Mouse (Mus musculus) layer of hippocampus, postnatal 10 days (tissue): ENCODE results near the gene Ints11. TPM values are rescaled to one million over a fixed set of nuclear protein-coding genes. Genes with fewer than 3 reads are reported as not detected.

ENCODE experiments used
- DNase-seq, 2 experiments: peaks; one replicate each; pipeline ENCODE4 v3.0.0; 2021; ENCODE audit warnings: low spot score in 2 of 2
- total RNA-seq, 2 experiments: library from RNA; stranded (reverse); gene quantifications; 2 replicates each; pipeline ENCODE4 v1.2.3; 2021

Ints11 gene
- total RNA-seq, 2 experiments from 2014 or later: 35.9 to 41.0 TPM

DNA sequence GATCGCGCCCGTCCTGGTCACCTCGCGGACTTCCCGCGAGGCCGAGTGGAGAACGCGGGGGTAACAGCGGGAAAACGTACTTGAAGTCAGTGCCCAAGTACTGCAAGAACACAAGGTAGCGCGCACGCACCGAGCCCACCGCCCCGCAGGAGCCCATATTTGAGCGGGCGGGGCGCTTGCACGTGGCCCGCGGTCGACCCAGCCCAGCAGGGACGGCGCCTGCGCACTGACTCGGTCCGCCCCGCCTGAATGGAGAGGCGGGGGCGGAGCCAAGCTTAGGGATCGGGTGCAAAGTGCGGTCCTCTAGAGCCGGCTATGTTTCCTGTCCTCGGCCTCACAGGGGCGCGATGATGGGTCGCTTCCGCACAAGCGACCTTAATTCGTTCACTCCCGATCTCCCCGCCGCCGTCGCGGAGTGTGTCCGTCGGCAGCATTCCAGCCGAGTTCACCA is 22.2 kb downstream of the Ints11 start, which contains the start of the genes Pusl1 and Acap3:
TSS of gene Pusl1 (minus strand) at position 231 of the 451 bp plus-strand sequence.
TSS of gene Acap3 (plus strand) at position 272 of the 451 bp plus-strand sequence.
- DNase-seq: peak; percentile 97 to 99

DNA sequence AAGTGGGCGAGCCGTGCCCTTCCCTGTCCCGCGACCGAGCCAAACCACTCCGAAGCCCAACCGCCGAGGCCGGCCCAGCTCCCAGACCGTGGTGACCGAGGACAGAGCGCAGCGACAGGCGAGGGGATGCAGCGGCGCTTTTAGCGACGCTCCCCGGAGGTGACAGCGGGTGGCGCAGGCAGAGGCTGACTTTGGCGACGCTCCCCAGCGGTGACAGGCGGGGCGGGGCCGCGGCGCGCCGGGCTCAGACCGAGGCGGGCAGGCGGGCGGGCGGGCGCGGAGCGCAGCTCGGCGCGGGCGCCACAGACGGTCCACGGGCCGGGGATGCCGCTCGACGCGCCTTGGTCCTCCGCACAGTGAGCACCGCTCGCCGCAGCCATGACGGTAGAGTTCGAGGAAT is 22.7 kb downstream of the Ints11 start:
- peak; percentile 80 to 89 for DNase-seq

DNA sequence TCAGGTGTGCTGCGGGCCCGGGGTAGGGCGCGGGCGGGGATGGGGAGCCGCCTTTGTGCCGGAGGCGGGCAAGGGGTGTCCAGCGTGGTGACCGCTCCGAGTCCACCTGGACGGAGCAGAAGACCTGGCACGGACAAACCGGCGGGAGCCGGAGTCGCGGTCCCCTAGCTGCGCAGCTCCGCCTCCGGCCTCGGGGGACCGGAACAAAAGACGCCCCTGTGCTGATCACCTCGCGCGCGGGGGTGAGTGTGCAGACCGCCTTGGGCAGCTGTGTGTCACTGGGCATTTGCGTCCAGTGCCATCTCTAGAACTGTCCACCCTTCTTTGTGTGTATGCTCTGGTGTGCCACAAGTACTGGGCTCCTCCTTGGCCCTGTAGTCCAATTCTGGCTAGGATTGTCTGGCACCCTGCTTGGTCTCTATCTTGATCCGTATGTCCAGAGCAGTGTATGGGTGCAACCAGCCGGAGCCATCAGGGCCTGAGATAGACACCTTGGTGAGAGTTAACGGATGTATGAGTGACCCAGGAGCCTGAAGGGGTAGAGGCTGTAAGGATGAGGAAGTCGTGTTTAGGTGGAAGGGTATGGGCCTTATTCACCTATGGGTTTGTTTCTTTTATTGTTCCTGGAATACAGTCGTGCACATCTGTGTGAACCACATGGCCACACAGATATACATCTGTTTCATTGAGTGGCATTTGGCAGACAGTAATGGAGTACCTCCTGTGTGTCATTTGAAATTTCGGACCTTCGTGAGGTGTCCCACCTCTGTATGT is 23.3 kb downstream of the Ints11 start:
- peak in 1 of 2 experiments; percentile 37 for DNase-seq

DNA sequence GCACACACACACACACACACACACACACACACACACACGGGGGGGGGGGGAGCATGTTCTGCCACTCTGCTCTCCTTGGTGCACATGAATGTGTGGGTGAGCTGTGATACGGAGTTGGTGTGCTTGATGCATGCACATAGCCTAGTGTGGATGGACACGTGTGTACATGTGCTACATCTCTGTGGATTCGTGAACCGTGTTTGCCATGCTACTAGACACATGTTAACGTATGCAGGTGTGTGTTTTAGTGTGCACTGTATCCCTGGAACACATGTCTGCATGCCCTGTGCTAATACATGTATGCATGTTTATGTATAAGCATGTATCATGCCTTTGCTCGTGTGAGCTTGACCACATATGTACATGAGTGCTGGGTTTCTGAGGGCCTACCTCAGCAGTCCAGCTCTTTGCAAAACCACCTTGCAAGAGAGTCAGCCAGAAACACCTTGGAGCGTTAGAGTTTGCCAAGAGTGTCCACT is 23.9 kb downstream of the Ints11 start:
- DNase-seq: peak in 1 of 2 experiments; percentile 9

DNA sequence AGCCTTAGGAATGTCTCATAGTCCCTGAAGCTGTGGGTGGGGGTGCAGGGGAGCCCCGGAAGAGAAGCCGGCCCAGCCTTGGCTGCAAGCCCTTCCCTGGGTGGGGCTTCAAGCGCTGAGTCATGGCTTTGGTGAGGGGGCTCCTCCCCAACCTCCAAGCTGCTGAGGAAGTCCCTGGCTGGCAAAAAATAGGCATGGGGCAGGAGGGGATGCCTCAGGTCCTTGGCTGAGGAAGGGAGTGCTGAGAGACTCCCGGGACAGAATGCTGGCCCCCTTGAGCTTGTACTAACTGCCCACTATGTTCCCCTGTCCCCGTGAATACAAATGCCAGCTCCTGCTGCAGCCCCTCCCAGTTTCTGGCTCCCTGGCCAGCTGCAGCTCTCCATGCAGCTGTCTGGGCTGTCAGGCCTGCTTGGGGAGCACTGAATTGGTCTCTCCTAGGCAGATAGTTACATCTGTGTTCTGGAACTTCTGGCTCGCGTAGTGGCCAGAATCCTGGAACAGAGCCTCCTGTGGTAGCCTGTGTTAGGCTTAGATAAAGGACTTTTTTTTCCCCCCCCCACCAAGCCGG is 25.1 kb downstream of the Ints11 start:
- peak; percentile 69 to 76 for DNase-seq

DNA sequence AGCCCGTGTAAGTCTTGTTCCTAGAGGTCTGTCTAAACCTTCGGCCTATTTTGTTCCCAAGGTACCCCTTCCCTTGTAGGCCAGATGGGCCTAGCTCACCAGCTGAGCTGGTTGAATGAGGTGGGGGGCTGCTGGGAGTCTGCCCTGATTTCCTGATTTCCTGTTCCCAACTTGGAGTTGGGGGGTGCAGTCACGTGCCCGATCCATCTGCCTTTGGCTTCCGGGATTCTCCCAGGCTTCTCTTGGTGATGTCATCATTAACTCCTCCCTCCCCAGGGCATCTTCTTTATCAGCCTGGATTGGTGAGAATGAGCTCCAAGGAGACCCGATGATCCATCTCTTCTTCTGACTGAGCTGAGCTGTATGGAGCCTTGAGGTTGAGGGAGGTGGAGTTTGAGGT is 25.9 kb downstream of the Ints11 start:
- DNase-seq: peak; percentile 82 to 85

DNA sequence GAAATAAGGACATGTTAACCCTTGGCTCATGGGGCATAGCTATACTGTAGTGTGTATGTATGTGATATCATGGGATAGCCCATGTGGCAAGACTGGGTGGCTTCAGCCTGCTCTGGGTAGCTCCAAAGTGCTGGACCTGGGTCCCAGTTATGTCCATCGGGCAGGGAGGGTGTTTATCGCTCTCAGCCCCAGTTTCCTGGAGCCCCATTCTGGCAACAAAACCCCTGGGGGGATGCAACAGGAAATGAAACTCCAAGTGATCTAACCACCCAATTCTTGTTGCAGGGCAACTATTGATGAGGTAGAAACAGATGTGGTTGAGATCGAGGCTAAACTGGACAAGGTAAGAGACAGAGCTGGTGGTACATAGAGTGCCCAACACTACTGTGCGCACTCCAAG is 26.5 kb downstream of the Ints11 start:
- DNase-seq: peak; percentile 6 to 15

DNA sequence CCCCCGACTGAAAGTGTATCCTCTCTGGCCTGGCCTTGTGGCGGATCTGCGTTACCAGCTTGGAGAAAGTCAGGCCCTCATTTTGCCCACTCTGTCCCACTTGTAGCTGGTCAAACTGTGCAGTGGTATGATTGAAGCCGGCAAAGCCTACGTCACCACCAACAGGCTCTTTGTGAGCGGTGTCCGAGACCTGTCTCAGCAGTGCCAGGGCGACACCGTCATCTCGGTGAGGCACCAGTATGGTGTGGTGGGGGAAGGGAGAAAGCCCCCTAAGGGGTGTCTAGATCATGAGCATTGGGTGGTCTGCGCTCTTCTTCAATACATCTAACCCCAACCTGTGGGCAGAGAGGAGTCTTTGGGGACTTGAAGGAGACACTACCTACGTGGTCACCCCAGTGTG is 27.1 kb downstream of the Ints11 start:
- DNase-seq: no peak

DNA sequence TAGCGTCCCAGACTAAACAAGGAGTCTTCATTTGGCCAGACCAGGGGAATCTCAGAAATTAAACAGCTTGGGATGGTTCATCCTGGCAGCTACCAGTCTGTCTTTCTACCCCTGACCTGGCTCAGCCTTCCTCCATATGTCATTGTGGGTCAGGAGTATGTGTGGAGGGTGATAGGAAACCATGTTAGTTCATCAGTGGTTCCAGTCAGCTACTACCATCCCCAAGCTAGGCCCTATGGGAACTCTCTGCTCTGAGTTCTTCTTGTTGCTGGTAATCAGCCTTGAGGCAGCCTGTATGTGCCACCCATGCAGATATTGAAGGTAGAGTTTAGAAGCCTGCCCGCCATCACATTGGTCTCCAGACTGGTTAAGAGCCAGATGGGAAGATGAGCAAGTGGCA is 29.0 kb downstream of the Ints11 start:
- DNase-seq: no peak

DNA sequence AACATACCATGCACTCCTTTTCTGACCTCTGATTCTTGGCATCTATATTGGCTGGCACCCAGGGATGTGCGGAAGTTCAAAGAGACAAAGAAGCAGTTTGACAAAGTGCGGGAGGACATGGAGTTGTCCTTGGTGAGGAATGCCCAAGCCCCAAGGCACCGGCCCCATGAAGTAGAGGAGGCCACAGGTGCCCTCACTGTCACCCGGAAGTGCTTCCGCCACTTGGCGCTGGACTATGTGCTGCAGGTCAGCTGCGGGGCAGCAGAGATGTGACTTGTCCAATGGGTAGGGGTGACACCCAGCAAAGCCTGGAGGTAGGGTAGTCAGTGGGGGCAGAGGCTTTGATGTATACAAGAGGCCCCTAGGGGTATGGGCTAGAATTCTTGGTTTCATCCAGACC is 30.0 kb downstream of the Ints11 start:
- DNase-seq: peak; percentile 3 to 11

DNA sequence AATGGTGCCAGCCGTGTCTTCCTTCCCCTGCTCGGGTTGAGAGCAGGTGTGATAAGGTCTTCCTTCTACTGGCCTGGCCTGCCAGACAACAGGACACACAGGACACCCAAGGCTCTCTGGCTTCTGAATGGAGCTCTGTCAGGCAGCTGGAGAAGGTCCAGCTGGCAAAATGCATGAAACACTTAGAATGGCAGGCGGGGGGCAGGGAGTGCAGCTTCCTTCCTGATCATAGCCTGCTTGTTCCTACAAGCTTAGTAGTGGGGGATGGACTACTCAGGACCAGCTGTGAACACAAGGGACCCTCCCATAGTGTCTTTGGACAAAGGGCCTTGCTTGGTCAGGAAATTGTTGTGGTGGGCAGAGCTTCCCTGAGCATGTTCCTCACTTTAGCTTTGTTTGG is 31.9 kb downstream of the Ints11 start:
- DNase-seq: peak; percentile 60 to 71

DNA sequence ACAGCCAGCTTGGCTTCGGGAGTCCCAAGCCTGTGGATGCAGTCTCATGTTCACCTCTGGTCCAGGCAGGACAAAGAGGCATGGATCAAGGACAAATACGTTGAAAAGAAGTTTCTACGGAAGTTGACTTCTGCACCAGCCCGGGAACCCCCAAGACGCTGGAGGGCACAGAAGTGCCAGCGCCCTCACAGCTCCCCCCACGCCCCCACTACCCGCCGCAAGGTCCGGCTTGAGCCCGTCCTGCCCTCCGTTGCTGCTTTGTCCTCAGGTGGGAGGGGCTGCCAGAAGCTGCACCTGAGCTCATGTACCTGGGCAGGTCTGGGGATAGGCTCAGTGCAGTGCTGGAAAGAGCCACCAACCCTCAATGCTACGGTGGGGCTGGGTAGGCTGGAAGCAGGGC is 33.9 kb downstream of the Ints11 start:
- DNase-seq: peak; percentile 3 to 9

DNA sequence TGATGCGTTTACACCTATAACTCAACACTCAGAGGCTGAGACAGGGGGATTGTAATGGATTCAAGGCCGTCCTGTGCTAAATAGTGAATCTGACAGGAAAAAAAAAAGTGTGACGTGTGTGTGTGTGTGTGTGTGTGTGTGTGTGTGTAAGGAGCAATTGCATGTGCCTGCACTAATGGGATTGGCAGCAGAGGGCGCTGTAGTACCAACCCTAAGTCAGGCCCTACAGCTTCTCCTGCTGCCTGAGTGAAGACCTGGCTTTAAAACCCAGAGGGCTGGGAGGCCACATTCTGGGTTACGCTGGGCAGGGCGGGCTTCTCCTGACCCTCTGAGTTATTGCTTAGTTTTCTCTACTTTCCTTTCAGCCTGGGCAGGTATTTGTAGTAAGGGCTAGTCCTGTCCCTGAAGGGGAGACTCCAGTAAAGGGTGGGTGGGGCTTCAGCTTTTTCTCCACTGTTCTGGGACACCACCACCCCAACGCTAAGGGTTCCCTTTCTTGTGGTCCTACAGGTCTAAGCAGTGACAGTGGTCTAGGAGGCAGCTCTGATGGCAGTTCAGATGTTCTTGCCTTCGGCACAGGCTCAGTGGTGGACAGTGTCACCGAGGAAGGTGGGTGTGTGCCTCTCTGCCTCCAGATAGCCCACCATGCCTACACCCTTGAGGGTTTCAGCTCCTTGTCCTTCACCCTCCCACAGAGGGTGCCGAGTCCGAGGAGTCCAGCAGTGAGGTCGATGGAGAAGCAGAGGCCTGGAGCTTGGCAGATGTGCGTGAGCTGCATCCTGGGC is 35.2 kb downstream of the Ints11 start:
- DNase-seq: peak; percentile 47 to 58

DNA sequence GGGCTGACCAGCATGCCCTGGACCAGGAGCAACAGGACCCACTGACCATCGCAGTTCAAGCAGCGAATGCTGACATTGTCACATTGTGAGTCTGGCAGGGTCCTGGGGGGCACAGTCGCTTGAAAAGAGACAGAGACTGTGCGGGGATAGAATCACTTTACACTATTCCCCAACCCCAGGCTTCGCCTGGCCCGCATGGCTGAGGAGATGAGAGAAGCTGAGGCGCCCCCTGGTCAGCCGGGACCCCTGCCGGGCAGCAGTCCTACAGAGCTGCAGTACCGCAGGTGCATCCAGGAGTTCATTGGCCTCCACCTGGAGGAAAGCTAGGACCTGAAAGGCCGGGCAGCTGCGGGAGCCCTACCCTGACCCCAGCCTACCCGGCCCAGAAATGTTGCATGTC is 36.3 kb downstream of the Ints11 start:
- DNase-seq: peak in 1 of 2 experiments; percentile 6

DNA sequence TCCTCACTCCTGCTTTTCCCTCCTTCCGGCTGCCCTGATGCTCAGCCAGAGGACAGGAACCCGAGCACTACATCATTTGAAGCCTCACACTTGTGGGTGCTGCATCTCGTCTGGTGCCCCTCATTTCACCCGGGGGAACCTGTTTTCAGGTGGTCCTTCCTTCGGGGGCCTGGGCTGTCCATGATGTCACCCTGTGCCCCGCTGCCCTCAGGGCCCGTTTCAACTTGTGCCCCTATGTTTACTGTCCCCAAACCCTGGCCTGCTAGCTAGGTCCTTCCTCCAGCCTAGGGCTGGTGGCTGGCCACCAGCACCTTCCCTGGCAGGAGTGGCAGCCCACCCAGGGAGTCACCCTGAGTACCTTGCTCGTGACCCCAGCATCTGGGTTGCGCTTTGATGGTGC is 36.8 kb downstream of the Ints11 start:
- peak; percentile 3 to 13 for DNase-seq

DNA sequence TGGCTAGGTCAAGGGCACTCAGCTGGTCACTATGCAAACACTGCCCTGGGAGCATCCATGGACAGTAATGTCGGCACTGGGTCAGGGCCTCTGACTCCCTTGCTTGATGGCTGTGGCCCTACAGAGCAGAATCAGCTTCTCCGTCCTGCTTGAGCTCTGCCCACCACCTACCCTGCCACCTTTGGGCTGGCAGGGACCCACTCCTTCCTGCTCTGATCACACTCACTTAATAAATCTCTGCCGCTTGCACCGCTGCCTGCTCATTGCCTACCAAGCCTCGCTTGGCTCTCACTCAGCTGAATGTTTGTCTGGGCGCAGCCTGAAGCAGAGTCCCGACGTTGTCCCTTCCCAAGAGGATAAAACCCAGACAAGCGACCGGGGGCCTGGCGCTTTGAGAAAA is 37.7 kb downstream of the Ints11 start:
- DNase-seq: peak; percentile 4 to 11

DNA sequence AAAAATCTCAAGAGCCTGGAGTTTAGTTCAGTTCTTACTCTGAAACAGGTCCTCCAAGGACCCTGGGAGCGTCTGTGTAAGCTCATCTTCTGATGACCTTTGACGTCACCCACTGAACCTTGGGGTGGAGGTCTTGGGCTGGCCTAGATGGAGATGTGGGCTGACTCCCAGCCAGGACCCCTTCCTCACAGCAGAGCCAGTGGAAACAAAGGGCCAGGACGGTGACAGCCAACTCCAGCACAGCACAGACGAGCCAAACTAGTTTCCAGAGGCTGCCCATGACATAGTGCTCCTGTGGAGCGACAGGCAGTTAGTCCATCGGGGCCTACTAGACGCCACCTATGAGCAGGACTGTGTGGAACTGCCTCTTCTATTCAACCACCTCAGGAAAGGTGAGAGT is 38.9 kb downstream of the Ints11 start:
- DNase-seq: peak; percentile 7 to 15

DNA sequence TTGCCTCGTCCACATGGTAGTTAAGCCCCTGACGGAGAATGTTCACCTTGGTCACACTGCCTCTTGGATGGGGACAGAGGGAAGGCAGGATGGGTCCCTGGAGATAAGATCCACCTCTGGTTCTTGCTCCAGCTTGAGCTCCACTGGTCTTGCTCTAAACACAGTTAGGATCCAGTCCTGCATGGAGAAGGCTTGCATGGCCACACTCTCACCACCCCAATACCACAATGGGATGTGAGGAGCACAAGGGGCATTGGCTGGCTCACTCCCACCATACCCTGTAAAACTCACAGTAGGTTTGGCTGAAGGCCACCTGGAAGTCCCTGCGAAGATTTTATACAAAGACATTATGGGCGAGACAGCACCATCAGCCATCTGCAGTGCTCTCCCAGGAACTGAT is 39.4 kb downstream of the Ints11 start:
- DNase-seq: peak; percentile 3 to 11

DNA sequence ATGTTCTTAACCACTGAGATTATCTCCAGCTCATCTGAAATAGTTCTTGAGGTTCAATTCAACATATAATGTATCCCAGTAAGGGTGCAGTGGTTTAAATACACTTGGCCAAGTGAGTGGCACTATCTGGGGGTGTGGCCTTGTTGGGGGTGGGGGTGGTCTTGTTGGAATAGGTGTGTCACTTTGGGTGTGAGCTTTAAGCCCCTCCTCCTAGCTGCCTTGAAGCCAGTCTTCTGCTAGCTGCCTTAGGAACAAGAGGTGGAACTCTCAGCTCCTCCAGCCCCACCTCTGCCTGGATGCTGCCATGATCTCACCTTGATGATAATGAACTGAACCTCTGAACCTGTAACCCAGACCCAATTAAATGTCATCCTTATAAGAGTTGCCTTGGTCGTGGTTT is 62.7 kb downstream of the Ints11 start:
- DNase-seq: no peak
